Mouse (Mus musculus) MEL (cell line): ENCODE measurements around the gene BC051019. TPM values are rescaled to one million over a fixed set of nuclear protein-coding genes. Genes with fewer than 3 reads are reported as not detected.
A peak's percentile ranks its signal among the peaks of the same experiment; 100 is the strongest.

Experiments used
- DNase-seq: peaks from one replicate; pipeline ENCODE4 v3.0.0; 2011; ENCODE audit warnings: low read depth, low spot score
- H3K27ac ChIP-seq: 2 replicates; pipeline ENCODE4 v1.5.1; 2012; ENCODE audit warnings: low read depth, mild to moderate bottlenecking, control low read depth, low read length, moderate library complexity; ENCODE audit not compliant: control insufficient read depth
- H3K27me3 ChIP-seq, 2 experiments: fragments of 150-350 bp in 1 of 2; sonication (generic) in 1 of 2; 2 replicates each; pipeline ENCODE4 v1.6.1; 2012; ENCODE audit warnings: low read length in 2 of 2, mild to moderate bottlenecking in 2 of 2, improper control_type of control experiment in 1 of 2, moderate library complexity in 1 of 2; ENCODE audit not compliant: insufficient read depth in 2 of 2, control insufficient read depth in 1 of 2
- H3K36me3 ChIP-seq, 2 experiments: 2 replicates each; pipeline ENCODE4 v1.6.1; 2012 to 2014; ENCODE audit warnings: low read length in 2 of 2, improper control_type of control experiment in 1 of 2, inconsistent platforms in 1 of 2, mild to moderate bottlenecking in 1 of 2; ENCODE audit not compliant: insufficient read depth in 2 of 2, control insufficient read depth in 1 of 2
- H3K4me1 ChIP-seq, 2 experiments: fragments of 150-350 bp in 1 of 2; sonication (generic) in 1 of 2; 2 replicates each; pipeline ENCODE4 v1.6.1; 2012; ENCODE audit warnings: low read length in 2 of 2, improper control_type of control experiment in 1 of 2, mild to moderate bottlenecking in 1 of 2; ENCODE audit not compliant: insufficient read depth in 2 of 2, control insufficient read depth in 1 of 2
- H3K4me3 ChIP-seq, 2 experiments: fragments of 150-350 bp in 1 of 2; sonication (generic) in 1 of 2; 2 replicates each; pipeline ENCODE4 v1.5.1; 2012; ENCODE audit warnings: low read depth in 2 of 2, low read length in 2 of 2, mild to moderate bottlenecking in 2 of 2, moderate library complexity in 2 of 2, control low read depth in 1 of 2, improper control_type of control experiment in 1 of 2; ENCODE audit not compliant: control insufficient read depth in 1 of 2, insufficient read depth in 1 of 2
- H3K79me2 ChIP-seq: 2 replicates; pipeline ENCODE4 v1.6.1; 2012; ENCODE audit warnings: mild to moderate bottlenecking, low read length, moderate library complexity; ENCODE audit not compliant: control insufficient read depth, poor library complexity, insufficient read depth
- H3K9ac ChIP-seq: 2 replicates; pipeline ENCODE4 v1.6.1; 2012; ENCODE audit warnings: low read depth, mild to moderate bottlenecking, control low read depth, low read length, moderate library complexity; ENCODE audit not compliant: control insufficient read depth, poor library complexity, severe bottlenecking
- H3K9me3 ChIP-seq: fragments of 150-350 bp; sonication (generic); replicated peaks from 2 replicates; pipeline ENCODE4 v1.6.1; 2012; ENCODE audit warnings: mild to moderate bottlenecking, low read length, improper control_type of control experiment, moderate library complexity; ENCODE audit not compliant: insufficient read depth
- CHD1 ChIP-seq: IDR thresholded peaks from 2 replicates; pipeline ENCODE4 v1.6.1; 2012; ENCODE audit warnings: low read depth, mild to moderate bottlenecking, inconsistent platforms, low read length, improper control_type of control experiment
- CTCF ChIP-seq, 3 experiments: IDR thresholded peaks in 2 of 3; conservative IDR thresholded peaks in 1 of 3; 2 replicates each; pipeline ENCODE4 v1.5.1; 2011 to 2012; ENCODE audit warnings: low read length in 3 of 3, low read depth in 2 of 3, mild to moderate bottlenecking in 2 of 3, improper control_type of control experiment in 1 of 3, inconsistent platforms in 1 of 3, mixed read lengths in 1 of 3, moderate library complexity in 1 of 3; ENCODE audit not compliant: control insufficient read depth in 1 of 3, insufficient read depth in 1 of 3, poor library complexity in 1 of 3, severe bottlenecking in 1 of 3
- EP300 ChIP-seq, 2 experiments: IDR thresholded peaks; 2 replicates each; pipeline ENCODE4 v1.6.1; 2011; ENCODE audit warnings: improper control_type of control experiment in 2 of 2, low read length in 2 of 2, low read depth in 1 of 2, mild to moderate bottlenecking in 1 of 2
- ETS1 ChIP-seq: IDR thresholded peaks from 2 replicates; pipeline ENCODE4 v1.6.1; 2012; ENCODE audit warnings: low read depth, mild to moderate bottlenecking, inconsistent platforms, low read length, improper control_type of control experiment, moderate library complexity
- MAX ChIP-seq: IDR thresholded peaks from 2 replicates; pipeline ENCODE4 v1.6.1; 2011; ENCODE audit warnings: low read length, improper control_type of control experiment
- MXI1 ChIP-seq: IDR thresholded peaks from 2 replicates; pipeline ENCODE4 v1.6.1; 2011; ENCODE audit warnings: mild to moderate bottlenecking, low read depth, low read length, improper control_type of control experiment
- MYC ChIP-seq: IDR thresholded peaks from 2 replicates; pipeline ENCODE4 v1.6.1; 2011; ENCODE audit warnings: low read depth, mild to moderate bottlenecking, low read length, improper control_type of control experiment, moderate library complexity
- NRF1 ChIP-seq: IDR thresholded peaks from 2 replicates; pipeline ENCODE4 v1.6.1; 2014; ENCODE audit warnings: low read depth, mild to moderate bottlenecking, inconsistent platforms, low read length, improper control_type of control experiment, moderate library complexity; ENCODE audit not compliant: poor library complexity, insufficient read depth, severe bottlenecking
- RAD21 ChIP-seq: IDR thresholded peaks from 2 replicates; pipeline ENCODE4 v1.6.1; 2011; ENCODE audit warnings: mild to moderate bottlenecking, low read depth, low read length, improper control_type of control experiment
- SMC3 ChIP-seq: IDR thresholded peaks from 2 replicates; pipeline ENCODE4 v1.6.1; 2011; ENCODE audit warnings: low read depth, low read length, improper control_type of control experiment
- TBP ChIP-seq: IDR thresholded peaks from 2 replicates; pipeline ENCODE4 v1.8.0; 2011; ENCODE audit warnings: low read depth, low read length, improper control_type of control experiment
- ZC3H11A ChIP-seq: IDR thresholded peaks from 2 replicates; pipeline ENCODE4 v1.6.1; 2012; ENCODE audit warnings: low read depth, mild to moderate bottlenecking, inconsistent platforms, low read length, improper control_type of control experiment
- ZKSCAN1 ChIP-seq: IDR thresholded peaks from 2 replicates; pipeline ENCODE4 v1.6.1; 2012; ENCODE audit warnings: low read depth, mild to moderate bottlenecking, inconsistent platforms, low read length, improper control_type of control experiment, moderate library complexity
- ZNF384 ChIP-seq: IDR thresholded peaks from 2 replicates; pipeline ENCODE4 v1.6.1; 2012; ENCODE audit warnings: low read depth, mild to moderate bottlenecking, inconsistent platforms, low read length, improper control_type of control experiment
- polyA plus RNA-seq, 2 experiments: library from polyadenylated mRNA; stranded (reverse) in 1 of 2; unstranded in 1 of 2; fragments of >175 nt in 1 of 2; fragments of >200 nt in 1 of 2; gene quantifications; 2 replicates each; pipeline versions ENCODE4 v1.2.1 to v1.2.4; 2012; ENCODE audit warnings: low replicate concordance in 2 of 2, low read depth in 1 of 2; ENCODE audit not compliant: insufficient read length in 2 of 2, insufficient read depth in 1 of 2, missing spikeins in 1 of 2
- total RNA-seq: library from RNA; depleted of rRNA; stranded (reverse); fragments of 300-350 nt; gene quantifications from 2 replicates; pipeline ENCODE4 v1.2.3, GENCODE M21; 2012

BC051019 gene
- total and polyA plus RNA-seq, 3 experiments = 0.39 TPM; not detected in 2

DNA sequence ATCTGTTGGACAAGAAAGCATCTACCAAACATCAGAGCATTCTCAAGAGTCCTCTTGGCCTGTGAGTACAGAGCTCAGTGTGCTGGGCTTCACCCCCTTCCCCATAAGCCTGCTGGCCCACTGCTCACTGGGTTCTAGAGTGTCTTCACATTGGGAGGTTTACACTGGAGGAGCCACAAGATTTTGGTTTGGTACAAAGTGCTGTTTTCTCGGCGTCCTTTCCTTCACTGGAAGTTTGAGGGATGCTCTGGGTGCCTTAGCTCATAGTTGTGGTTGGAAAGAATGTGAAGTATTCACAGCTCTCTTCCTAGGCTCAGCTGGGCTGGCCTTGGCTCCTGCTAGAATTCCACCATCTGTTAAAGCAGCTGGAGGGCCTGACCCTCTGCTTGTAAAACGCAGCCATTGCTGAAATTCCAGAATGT is 14.7 kb downstream of the BC051019 start:
- Histone ChIP-seq H3K36me3 (peaks cover 0 to 20% of the 10 kb centered on the region in 2 experiments; a peak in 3 of 4 replicates), H3K4me3 (no peak overlapping the region), H3K9me3 (no peaks in the 10 kb centered on the region), H3K9ac (no peak overlapping the region), H3K4me1 (peaks cover 3 to 16% of the 10 kb centered on the region in 2 experiments; a peak in 3 of 4 replicates), H3K79me2 (peaks cover 2% of the 10 kb centered on the region), H3K27me3 (no peaks in the 10 kb centered on the region), H3K27ac (no peak overlapping the region)
- TF ChIP-seq TBP (no peak), ZNF384 (no peak), CHD1 (no peak)
- DNase-seq = no peak

DNA sequence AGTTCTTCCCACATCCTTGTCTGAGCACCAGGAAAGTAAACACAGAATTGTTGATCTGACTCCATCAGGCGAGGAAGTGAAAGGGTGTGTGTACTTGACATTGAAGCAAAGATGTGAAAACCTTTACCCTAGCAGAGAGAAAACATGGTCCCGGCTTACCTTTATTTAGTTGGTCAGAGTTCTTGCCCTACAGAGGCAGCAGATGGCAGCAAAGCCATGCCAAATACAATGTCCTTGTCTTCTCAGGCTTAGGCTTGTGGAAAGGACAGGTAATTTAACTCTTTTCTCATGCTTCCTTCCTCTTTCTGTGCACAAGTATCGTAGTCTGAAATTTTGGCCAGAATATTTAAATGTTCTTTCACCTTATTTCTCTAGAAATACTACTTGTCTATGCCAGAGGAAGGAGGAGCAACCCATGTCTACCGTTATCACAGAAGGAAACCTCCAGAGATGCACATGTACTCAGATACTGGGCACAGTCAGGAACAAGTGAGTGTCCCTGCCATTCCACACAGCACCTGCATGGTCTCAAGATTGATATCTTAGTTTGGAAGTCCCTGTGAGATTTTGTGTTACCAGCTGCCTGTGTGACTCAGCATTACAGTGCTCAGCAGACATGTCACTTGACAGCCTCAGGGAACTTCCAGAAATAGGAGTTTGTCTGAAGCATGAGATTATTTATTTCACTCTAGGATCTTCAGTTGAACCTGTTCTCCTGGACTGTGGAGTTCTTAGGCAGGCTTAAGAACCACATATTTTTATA is 16.4 kb downstream of the BC051019 start:
- DNase-seq = peak; percentile 76
- Histone ChIP-seq H3K27me3 (no peaks in the 10 kb centered on the region), H3K9ac (no peak overlapping the region)
- TF ChIP-seq MYC (no peak), MAX (peak; percentile 17; the same call in 1 of the 2 replicates), SMC3 (peak; percentile 71), CTCF (IDR thresholded peaks at IDR 0.05 in 2 of 3, conservative IDR thresholded peaks at IDR 0.05 in 1 of 3; ENCODE audit: control insufficient read depth in 1 of 3, insufficient read depth in 1 of 3, low read depth in 2 of 3, low read length in 3 of 3, poor library complexity in 1 of 3, severe bottlenecking in 1 of 3) (peak; percentile 44 to 81 (median 62)), ETS1 (peak; percentile 65), ZNF384 (no peak), ZC3H11A (peak; percentile 63), RAD21 (peak; percentile 83), ZKSCAN1 (no peak), EP300 (IDR thresholded peaks at IDR 0.05; ENCODE audit: low read depth in 1 of 2, low read length in 2 of 2) (0 out of 4 replicates have a peak, but pooled peaks of 1 of the 2 experiments have one; percentile 5), NRF1 (no peak), MXI1 (peak; percentile 46)
- TF ChIP-seq, all 39 proteins: peak for 8
- H3K4me1 ChIP-seq = peaks cover 3 to 23% of the 10 kb centered on the region in 2 experiments; a peak in 3 of 4 replicates
- H3K36me3 ChIP-seq = peaks cover 0 to 22% of the 10 kb centered on the region in 2 experiments; a peak in 3 of 4 replicates
- H3K27ac ChIP-seq = peak overlapping the region; percentile 9; the same call in 1 of the 2 replicates
- H3K9me3 ChIP-seq = no peaks in the 10 kb centered on the region
- peaks cover 4% of the 10 kb centered on the region for H3K79me2 ChIP-seq
- no peak overlapping the region for H3K4me3 ChIP-seq
